Mouse (Mus musculus) bone marrow, adult 2 months (tissue): Measurements from ENCODE around the gene Cabp2.

ENCODE experiments used
- CTCF ChIP-seq: fragments of 200-500 bp; IDR thresholded peaks from 2 replicates; pipeline ENCODE4 v1.5.1; 2011; ENCODE audit warnings: low read length, control low read depth; ENCODE audit not compliant: control insufficient read depth, insufficient read depth
- POLR2A ChIP-seq: fragments of 200-500 bp; IDR thresholded peaks from 2 replicates; pipeline ENCODE4 v1.6.1; 2011; ENCODE audit warnings: low read depth, mild to moderate bottlenecking, control low read depth, low read length, borderline replicate concordance; ENCODE audit not compliant: control insufficient read depth

DNA sequence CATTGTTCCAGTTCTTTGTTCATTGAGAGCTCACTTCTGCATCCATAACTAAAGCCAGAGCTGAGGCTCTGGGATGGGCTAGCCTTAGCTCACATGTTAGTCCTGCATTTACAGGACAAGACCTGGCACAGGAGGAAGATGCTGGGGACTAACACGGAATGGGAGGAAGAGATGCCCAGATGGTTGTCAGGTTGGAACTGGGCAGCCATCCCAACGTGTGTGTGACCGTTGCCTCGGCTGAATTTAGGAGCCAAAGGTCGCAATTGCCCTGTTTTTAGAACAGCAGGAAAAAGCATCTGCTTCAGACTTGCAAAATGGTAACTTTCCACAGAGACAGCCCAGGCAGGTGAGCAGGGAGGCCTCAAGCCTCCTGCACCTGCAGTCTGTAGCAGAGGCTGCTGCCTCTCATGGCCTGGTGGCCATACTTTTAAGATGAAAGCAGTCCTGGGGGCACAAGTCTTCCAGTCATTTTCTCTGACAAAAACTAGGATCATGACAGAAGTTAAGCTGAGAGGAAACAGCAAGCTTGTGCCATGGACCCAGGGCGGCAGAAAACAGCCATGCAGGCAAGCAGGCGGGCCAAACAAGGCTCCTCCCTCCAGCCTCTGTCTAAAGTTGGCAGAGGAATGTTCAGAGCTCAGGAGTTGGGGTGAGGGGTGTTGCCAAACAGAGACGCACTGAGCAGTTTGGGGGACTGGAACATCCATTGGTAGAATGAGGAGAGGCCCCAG is 26.0 kb upstream of the Cabp2 start:
- TF ChIP-seq CTCF (no peak), POLR2A (no peak)
